Mouse (Mus musculus) CH12.LX (cell line): ENCODE measurements around the gene Heatr5a. TPM values are rescaled to one million over a fixed set of nuclear protein-coding genes. Genes with fewer than 3 reads are reported as not detected.

ENCODE experiments used
- DNase-seq: peaks from one replicate; pipeline ENCODE4 v3.0.0-alpha.2; 2013; ENCODE audit errors: extremely low read depth
- H3K27ac ChIP-seq: 2 replicates; pipeline ENCODE4 v1.5.1; 2012; ENCODE audit warnings: low read depth, mild to moderate bottlenecking, control low read depth, moderate library complexity; ENCODE audit not compliant: insufficient read depth
- H3K27me3 ChIP-seq: replicated peaks from 2 replicates; pipeline ENCODE3; 2012; ENCODE audit warnings: inconsistent platforms
- H3K36me3 ChIP-seq, 2 experiments: replicated peaks in 1 of 2; 2 replicates each; pipeline versions ENCODE3 to v1.6.1; 2012; ENCODE audit warnings: inconsistent platforms in 1 of 2, low read length in 1 of 2, mild to moderate bottlenecking in 1 of 2, mixed read lengths in 1 of 2, moderate library complexity in 1 of 2; ENCODE audit not compliant: control insufficient read depth in 1 of 2, insufficient read depth in 1 of 2
- H3K4me1 ChIP-seq, 2 experiments: 2 replicates each; pipeline ENCODE4 v1.6.1; 2012; ENCODE audit warnings: inconsistent platforms in 1 of 2, moderate library complexity in 1 of 2; ENCODE audit not compliant: insufficient read depth in 2 of 2, control insufficient read depth in 1 of 2
- H3K4me2 ChIP-seq: 2 replicates; pipeline ENCODE4 v1.6.1; 2012; ENCODE audit warnings: low read depth, mild to moderate bottlenecking, control low read depth; ENCODE audit not compliant: poor library complexity, insufficient read depth, severe bottlenecking
- H3K4me3 ChIP-seq, 3 experiments: fragments of 150-350 bp in 1 of 3; sonication (generic) in 1 of 3; replicated peaks in 1 of 3; 2 replicates each; pipeline versions ENCODE3 to v1.5.1; 2011 to 2012; ENCODE audit warnings: low read depth in 2 of 3, low read length in 2 of 3, mild to moderate bottlenecking in 2 of 3, moderate library complexity in 2 of 3, control low read depth in 1 of 3, improper control_type of control experiment in 1 of 3, inconsistent platforms in 1 of 3, mixed read lengths in 1 of 3; ENCODE audit not compliant: poor library complexity in 1 of 3
- H3K79me2 ChIP-seq: replicated peaks from 2 replicates; pipeline ENCODE4 v1.6.1; 2012; ENCODE audit warnings: mild to moderate bottlenecking, moderate library complexity; ENCODE audit not compliant: control insufficient read depth, poor library complexity, insufficient read depth, severe bottlenecking; ENCODE audit errors: extremely low read depth
- H3K9ac ChIP-seq: 2 replicates; pipeline ENCODE4 v1.6.1; 2012; ENCODE audit warnings: low read depth, mild to moderate bottlenecking, control low read depth, moderate library complexity; ENCODE audit not compliant: insufficient read depth
- H3K9me3 ChIP-seq: replicated peaks from 2 replicates; pipeline ENCODE3; 2012; ENCODE audit warnings: low read length, inconsistent platforms, mixed read lengths
- BHLHE40 ChIP-seq: IDR thresholded peaks from 2 replicates; pipeline ENCODE4 v1.6.1; 2011; ENCODE audit warnings: mild to moderate bottlenecking, low read depth, low read length, improper control_type of control experiment
- E2F4 ChIP-seq: IDR thresholded peaks from 2 replicates; pipeline ENCODE4 v1.6.1; 2011; ENCODE audit warnings: low read depth, low read length, improper control_type of control experiment; ENCODE audit not compliant: insufficient replicate concordance
- ELF1 ChIP-seq: IDR thresholded peaks from 2 replicates; pipeline ENCODE4 v1.6.1; 2014; ENCODE audit warnings: low read depth, mild to moderate bottlenecking, inconsistent platforms, low read length, improper control_type of control experiment
- EP300 ChIP-seq: IDR thresholded peaks from 2 replicates; pipeline ENCODE4 v1.6.1; 2011; ENCODE audit warnings: low read length, improper control_type of control experiment
- GABPA ChIP-seq: IDR thresholded peaks from 2 replicates; pipeline ENCODE4 v1.6.1; 2012; ENCODE audit warnings: low read depth, low read length, improper control_type of control experiment, inconsistent platforms; ENCODE audit not compliant: insufficient replicate concordance
- KAT2A ChIP-seq: IDR thresholded peaks from 2 replicates; pipeline ENCODE4 v1.6.1; 2012; ENCODE audit warnings: low read length, improper control_type of control experiment, inconsistent platforms; ENCODE audit not compliant: insufficient replicate concordance
- MAFK ChIP-seq: IDR thresholded peaks from 2 replicates; pipeline ENCODE4 v1.6.1; 2011; ENCODE audit warnings: low read length, improper control_type of control experiment; ENCODE audit not compliant: insufficient replicate concordance
- MAX ChIP-seq: IDR thresholded peaks from 2 replicates; pipeline ENCODE4 v1.6.1; 2011; ENCODE audit warnings: low read length, improper control_type of control experiment
- MAZ ChIP-seq: IDR thresholded peaks from 2 replicates; pipeline ENCODE4 v1.6.1; 2012; ENCODE audit warnings: low read depth, mild to moderate bottlenecking, inconsistent platforms, low read length, improper control_type of control experiment, moderate library complexity
- MEF2A ChIP-seq: IDR thresholded peaks from 2 replicates; pipeline ENCODE4 v1.6.1; 2014; ENCODE audit warnings: low read depth, mild to moderate bottlenecking, inconsistent platforms, low read length, improper control_type of control experiment, borderline replicate concordance
- MXI1 ChIP-seq: IDR thresholded peaks from 2 replicates; pipeline ENCODE4 v1.6.1; 2011; ENCODE audit warnings: mild to moderate bottlenecking, low read depth, low read length, improper control_type of control experiment
- PAX5 ChIP-seq: IDR thresholded peaks from 2 replicates; pipeline ENCODE4 v1.6.1; 2012; ENCODE audit warnings: low read length, inconsistent platforms, mixed read lengths
- POLR2A ChIP-seq: IDR thresholded peaks from 2 replicates; pipeline ENCODE4 v1.6.1; 2011; ENCODE audit warnings: low read depth, mild to moderate bottlenecking, improper control_type of control experiment, low read length
- RCOR1 ChIP-seq: conservative IDR thresholded peaks from 2 replicates; pipeline ENCODE4 v1.6.1; 2012; ENCODE audit warnings: low read depth, mild to moderate bottlenecking, inconsistent platforms, low read length, improper control_type of control experiment
- SIN3A ChIP-seq: IDR thresholded peaks from 2 replicates; pipeline ENCODE4 v1.6.1; 2012; ENCODE audit warnings: low read length, improper control_type of control experiment, inconsistent platforms
- TCF12 ChIP-seq: IDR thresholded peaks from 2 replicates; pipeline ENCODE4 v1.6.1; 2014; ENCODE audit warnings: low read depth, mild to moderate bottlenecking, inconsistent platforms, low read length, improper control_type of control experiment
- UBTF ChIP-seq: IDR thresholded peaks from 2 replicates; pipeline ENCODE4 v1.6.1; 2012; ENCODE audit warnings: low read depth, mild to moderate bottlenecking, inconsistent platforms, low read length, improper control_type of control experiment, moderate library complexity
- USF1 ChIP-seq: IDR thresholded peaks from 2 replicates; pipeline ENCODE4 v1.6.1; 2014; ENCODE audit warnings: low read depth, mild to moderate bottlenecking, inconsistent platforms, low read length, improper control_type of control experiment
- USF2 ChIP-seq: conservative IDR thresholded peaks from 2 replicates; pipeline ENCODE4 v1.6.1; 2011; ENCODE audit warnings: low read depth, low read length, improper control_type of control experiment
- ZKSCAN1 ChIP-seq: IDR thresholded peaks from 2 replicates; pipeline ENCODE4 v1.6.1; 2012; ENCODE audit warnings: low read depth, inconsistent platforms, low read length, improper control_type of control experiment, borderline replicate concordance
- dilution Hi-C: fragments of 300-500 bp; cut with MboI; formaldehyde crosslinking; loops from 2 replicates; pipeline ENCODE4 v1.14.3; 2020; ENCODE audit warnings: low sequenced_read_pairs; ENCODE audit not compliant: extremely low pct_unique_long_range_greater_than_20kb, extremely low pct_ligation_motif_present
- in situ Hi-C: fragments of 300-500 bp; cut with MboI; formaldehyde crosslinking; loops from 3 replicates; pipeline ENCODE4 v1.14.3; 2019; ENCODE audit warnings: low sequenced_read_pairs, low pct_ligation_motif_present, low pct_unique_long_range_greater_than_20kb, mixed read lengths
- polyA plus RNA-seq: library from polyadenylated mRNA; unstranded; fragments of >175 nt; gene quantifications from 2 replicates; pipeline ENCODE4 v1.2.1, GENCODE M21; 2012; ENCODE audit warnings: low read depth; ENCODE audit not compliant: insufficient read length
- total RNA-seq, 2 experiments: library from RNA; depleted of rRNA; stranded (reverse); fragments of 300-350 nt in 1 of 2; fragments of >200 nt in 1 of 2; gene quantifications; 2 replicates each; pipeline ENCODE4 v1.2.3; 2012 to 2014

The Heatr5a gene
- total and polyA plus RNA-seq, 3 experiments: 5.4 to 7.3 (median 6.4) TPM

GRCm38 (mm10) chr12:51998366-51998932, 27.3 kb upstream of the Heatr5a start:
- H3K4me3 ChIP-seq: no peak overlapping the region
- H3K27me3 ChIP-seq: no peaks in the 10 kb centered on the region
- H3K27ac ChIP-seq: no peak overlapping the region
- DNase-seq: no peak
- no peaks in the 10 kb centered on the region for H3K9me3 ChIP-seq
- TF ChIP-seq USF1: no peak
- TF ChIP-seq, all 38 proteins: peak for 0
- dilution Hi-C loops (no loop called here), in situ Hi-C loops (no loop called here)
- peaks cover 0 to 17% of the 10 kb centered on the region in 2 experiments; a peak in 2 of 4 replicates for H3K4me1 ChIP-seq
- peaks cover 27 to 72% of the 10 kb centered on the region in 2 experiments for H3K36me3 ChIP-seq
- H3K9ac ChIP-seq: no peak overlapping the region
- no peaks in the 10 kb centered on the region for H3K79me2 ChIP-seq
- no peak overlapping the region for H3K4me2 ChIP-seq

GRCm38 (mm10) chr12:51995738-51996536, 24.8 kb upstream of the Heatr5a start:
- no peaks in the 10 kb centered on the region for H3K27me3 ChIP-seq
- dilution Hi-C loops (no loop called here), in situ Hi-C loops (no loop called here)
- no peak for DNase-seq
- no peak overlapping the region for H3K4me3 ChIP-seq
- H3K79me2 ChIP-seq: no peaks in the 10 kb centered on the region
- H3K36me3 ChIP-seq: peaks cover 27 to 80% of the 10 kb centered on the region in 2 experiments
- no peaks in the 10 kb centered on the region for H3K9me3 ChIP-seq
- TF ChIP-seq E2F4 (no peak), PAX5 (no peak)
- no peak overlapping the region for H3K9ac ChIP-seq
- H3K27ac ChIP-seq: no peak overlapping the region
- H3K4me2 ChIP-seq: no peak overlapping the region
- H3K4me1 ChIP-seq: no peaks in the 10 kb centered on the region

- Histone ChIP-seq H3K9me3 (no peaks in the 10 kb centered on the region), H3K27me3 (no peaks in the 10 kb centered on the region)
- in situ Hi-C loops: no loop called here
These were observed 19.5 kb upstream of the Heatr5a start for GRCm38 (mm10) chr12:51990629-51991028.

More at GRCm38 (mm10) chr12:51990629-51991028, 19.5 kb upstream of the Heatr5a start:
- DNase-seq: no peak
- TF ChIP-seq GABPA: no peak
- TF ChIP-seq TCF12: no peak
- TF ChIP-seq USF2: no peak
- no peak for TF ChIP-seq EP300
- no peak for TF ChIP-seq RCOR1
- TF ChIP-seq BHLHE40: no peak
- TF ChIP-seq MAZ: no peak
- TF ChIP-seq MXI1: no peak
- TF ChIP-seq POLR2A: no peak
- TF ChIP-seq MAFK: no peak
- TF ChIP-seq ZKSCAN1: no peak
- no peak for TF ChIP-seq SIN3A
- no peak for TF ChIP-seq MEF2A
- no peak for TF ChIP-seq KAT2A
- TF ChIP-seq E2F4: no peak
- no peak for TF ChIP-seq ELF1
- TF ChIP-seq MAX: no peak
- no peak for TF ChIP-seq UBTF
- peaks cover 5 to 40% of the 10 kb centered on the region in 2 experiments for H3K36me3 ChIP-seq
- no peak overlapping the region for H3K27ac ChIP-seq
- H3K4me1 ChIP-seq: no peaks in the 10 kb centered on the region; a peak in 1 of 4 replicates
- H3K9ac ChIP-seq: no peak overlapping the region
- dilution Hi-C loops: no loop called here
- no peak overlapping the region for H3K4me3 ChIP-seq
- no peaks in the 10 kb centered on the region for H3K79me2 ChIP-seq
- no peak overlapping the region for H3K4me2 ChIP-seq
